Mouse (Mus musculus) kidney, postnatal 25 days (tissue): ENCODE measurements at regions not wholly inside any gene's neighbourhood (a gene's known extent, or its start where the extent isn't known, plus 50 kb on each side); places are given as distances from the start of the nearest gene placed in this dataset.
A peak's percentile ranks its signal among the peaks of the same experiment; 100 is the strongest.

Experiments used
- DNase-seq, 2 experiments: peaks; one replicate each; pipeline ENCODE4 v3.0.0; 2021; ENCODE audit warnings: mixed read lengths in 2 of 2

GRCm38 (mm10) chr14:54097026-54097425 is 156.9 kb downstream of the Dad1 start:
- DNase-seq: no peak

- no peak for DNase-seq
These were observed 161.5 kb downstream of the Dad1 start for GRCm38 (mm10) chr14:54092444-54092843.

GRCm38 (mm10) chr14:54086660-54087059 is 167.2 kb downstream of the Dad1 start:
- no peak for DNase-seq

- DNase-seq: no peak
These were observed 179.2 kb downstream of the Dad1 start for GRCm38 (mm10) chr14:54074659-54075058.

- DNase-seq: no peak
These were observed 181.5 kb downstream of the Dad1 start for GRCm38 (mm10) chr14:54072283-54072912.

- no peak for DNase-seq
These were observed 183.7 kb downstream of the Dad1 start for GRCm38 (mm10) chr14:54070240-54070639.

GRCm38 (mm10) chr14:54068684-54069083 is 185.2 kb downstream of the Dad1 start:
- no peak for DNase-seq

GRCm38 (mm10) chr14:54065466-54065865 is 188.4 kb downstream of the Dad1 start:
- no peak for DNase-seq

- peak; percentile 37 to 72 for DNase-seq
These were observed 189.1 kb downstream of the Dad1 start for GRCm38 (mm10) chr14:54064541-54065402.

GRCm38 (mm10) chr14:54061570-54061969 is 192.3 kb downstream of the Dad1 start:
- no peak for DNase-seq

GRCm38 (mm10) chr14:54059776-54060175 is 194.1 kb downstream of the Dad1 start:
- peak; percentile 57 to 83 for DNase-seq

- DNase-seq: no peak
These were observed 194.8 kb downstream of the Dad1 start for GRCm38 (mm10) chr14:54059096-54059495.

- no peak for DNase-seq
These were observed 197.2 kb downstream of the Dad1 start for GRCm38 (mm10) chr14:54056691-54057090.

GRCm38 (mm10) chr14:54055390-54055789 is 198.5 kb downstream of the Dad1 start:
- no peak for DNase-seq

GRCm38 (mm10) chr14:54042286-54042685 is 211.6 kb downstream of the Dad1 start:
- DNase-seq: no peak

- no peak for DNase-seq
These were observed 213.3 kb downstream of the Dad1 start for GRCm38 (mm10) chr14:54040644-54041043.

- DNase-seq: no peak
These were observed 219.4 kb downstream of the Dad1 start for GRCm38 (mm10) chr14:54034516-54034915.

GRCm38 (mm10) chr14:54023552-54023951 is 230.4 kb downstream of the Dad1 start:
- no peak for DNase-seq

GRCm38 (mm10) chr14:54021443-54021842 is 232.5 kb downstream of the Dad1 start:
- DNase-seq: peak; percentile 9 to 61

- DNase-seq: no peak
These were observed 239.3 kb downstream of the Dad1 start for GRCm38 (mm10) chr14:54014628-54015027.

- no peak for DNase-seq
These were observed 251.8 kb downstream of the Dad1 start for GRCm38 (mm10) chr14:54002083-54002482.

- DNase-seq: no peak
These were observed 253.4 kb downstream of the Dad1 start for GRCm38 (mm10) chr14:54000527-54000926.

GRCm38 (mm10) chr14:53993427-53993826 is 260.5 kb downstream of the Dad1 start:
- no peak for DNase-seq

- no peak for DNase-seq
These were observed 261.1 kb downstream of the Dad1 start for GRCm38 (mm10) chr14:53992712-53993286.
